Mouse (Mus musculus): ENCODE measurements around the gene Fam19a2.

- no peak for TF ChIP-seq CTCF (IDR thresholded peaks at IDR 0.05; ENCODE audit: low read depth)
- no peak for TF ChIP-seq EP300 (IDR thresholded peaks at IDR 0.05; ENCODE audit: low read depth)
Measured at GRCm38 (mm10) chr10:123437576-123437975, 173.8 kb downstream of the Fam19a2 start.
